Mouse (Mus musculus) gonadal fat pad, adult 2 months (tissue): Measurements from ENCODE around the gene Rnf111. TPM values are rescaled to one million over a fixed set of nuclear protein-coding genes. Genes with fewer than 3 reads are reported as not detected.
A peak's percentile ranks its signal among the peaks of the same experiment; 100 is the strongest.
"Not testable (repeated sequence)": the region's sequence is repeated elsewhere in the genome, so short reads cannot be mapped to it uniquely, and the experiment has no call there.

Source experiments
- DNase-seq: peaks from one replicate; pipeline ENCODE4 v3.0.0-alpha.2; 2012; ENCODE audit warnings: low read depth
- polyA plus RNA-seq: library from polyadenylated mRNA; depleted of rRNA; stranded (reverse); fragments of >200 nt; gene quantifications from 2 replicates; pipeline ENCODE4 v1.2.3, GENCODE M21; 2012; rRNA removed

Gene Rnf111
- 31.7 and 36.3 TPM in 2 replicates for polyA plus RNA-seq

DNA sequence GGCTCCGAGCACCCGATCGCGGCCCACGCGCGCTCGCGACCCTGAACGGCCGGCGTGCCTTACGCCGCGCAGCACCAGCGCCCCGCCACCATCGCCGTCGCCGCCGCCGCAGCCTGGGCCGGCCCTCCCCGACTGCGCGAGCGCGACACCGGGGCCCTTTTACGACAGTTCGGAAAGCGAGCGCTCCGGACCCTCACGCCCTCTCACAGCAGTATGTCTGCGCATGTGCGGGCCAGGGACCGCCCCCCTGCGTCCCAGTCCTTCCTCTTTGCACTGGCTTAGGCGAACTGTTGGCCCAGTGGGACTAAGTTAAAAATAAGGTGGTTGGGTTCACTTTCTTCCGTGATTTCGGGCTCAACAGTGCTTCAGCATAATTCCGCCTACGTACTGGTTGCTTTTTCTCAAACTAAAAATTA lies at the start of gene Rnf111:
Gene Rnf111 (minus strand): TSS at position 100 of the 416 bp plus-strand sequence.
- DNase-seq: peak; percentile 50

DNA sequence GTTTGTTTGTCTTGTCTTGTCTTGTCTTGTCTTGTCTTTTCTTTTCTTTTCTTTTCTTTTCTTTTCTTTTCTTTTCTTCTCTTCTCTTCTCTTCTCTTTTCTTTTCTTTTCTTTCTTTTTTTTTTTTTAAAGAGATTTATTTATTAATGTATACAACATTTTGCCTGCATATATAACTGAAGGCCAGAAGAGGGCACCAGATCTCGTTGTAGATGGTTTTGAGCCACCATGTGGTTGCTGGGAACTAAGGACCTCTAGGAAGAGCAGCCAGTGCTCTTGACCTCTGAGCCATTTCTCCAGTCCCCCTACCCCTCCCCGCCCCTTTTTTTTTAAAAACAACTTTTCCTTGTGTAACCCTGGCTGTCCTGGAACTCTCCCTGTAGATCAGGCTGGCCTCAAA lies 48.7 kb upstream of the Rnf111 start:
- not testable (repeated sequence) for DNase-seq

DNA sequence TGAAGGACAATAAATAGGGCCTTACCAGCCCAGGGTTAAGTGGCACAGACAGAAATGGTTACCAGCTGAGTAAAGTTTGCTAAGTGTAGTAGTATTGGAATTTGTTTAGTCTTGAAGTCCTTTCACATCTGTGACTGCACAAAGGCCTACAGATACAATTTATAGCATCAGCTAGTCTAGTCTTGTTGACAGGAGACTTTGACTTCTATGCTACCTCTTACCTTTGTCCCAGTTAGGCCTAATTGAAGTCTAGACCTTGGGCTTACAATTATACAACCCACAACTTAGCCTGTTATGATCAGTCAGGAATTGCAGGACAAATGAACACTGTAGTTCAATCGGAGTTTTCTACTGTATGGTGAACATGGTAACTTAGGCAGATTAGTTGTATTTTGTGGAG lies 48.0 kb upstream of the Rnf111 start:
- no peak for DNase-seq

DNA sequence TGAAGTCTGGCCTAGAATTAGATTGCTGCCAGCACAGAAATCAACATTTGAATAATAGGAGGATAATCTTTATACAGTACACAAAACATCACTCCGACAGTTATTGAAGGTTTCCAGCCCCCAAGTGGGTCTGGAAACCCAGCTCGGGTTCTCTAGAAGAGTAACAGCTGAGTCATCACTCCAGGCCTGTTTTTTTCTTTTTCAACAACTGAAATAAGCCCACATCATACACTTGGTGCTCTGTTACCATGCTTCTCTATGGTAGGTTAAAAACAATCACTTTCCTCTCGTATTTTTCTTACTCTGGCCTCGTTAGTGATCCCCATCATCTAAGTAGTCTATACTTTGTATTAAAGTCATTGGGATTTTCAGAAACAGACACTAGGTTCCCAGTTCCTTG lies 44.8 kb upstream of the Rnf111 start:
- no peak for DNase-seq

DNA sequence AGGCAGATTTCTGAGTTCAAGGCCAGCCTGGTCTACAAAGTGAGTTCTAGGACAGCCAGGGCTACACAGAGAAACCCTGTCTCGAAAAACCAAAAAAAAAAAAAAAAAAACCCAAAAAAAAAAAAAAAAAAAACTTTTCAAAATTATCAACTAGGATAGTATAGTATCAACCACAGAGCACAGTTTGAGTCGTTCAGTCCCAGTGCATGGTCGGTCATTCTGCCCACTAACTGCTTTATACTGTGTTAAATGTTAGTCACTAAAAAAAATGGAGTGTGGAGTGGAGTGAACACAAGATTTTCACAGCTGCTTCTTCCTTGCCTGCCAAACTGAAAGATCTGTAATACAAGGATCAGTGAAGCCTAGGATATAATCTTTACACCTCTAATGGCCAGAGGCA lies 43.1 kb upstream of the Rnf111 start:
- not testable (repeated sequence) for DNase-seq

DNA sequence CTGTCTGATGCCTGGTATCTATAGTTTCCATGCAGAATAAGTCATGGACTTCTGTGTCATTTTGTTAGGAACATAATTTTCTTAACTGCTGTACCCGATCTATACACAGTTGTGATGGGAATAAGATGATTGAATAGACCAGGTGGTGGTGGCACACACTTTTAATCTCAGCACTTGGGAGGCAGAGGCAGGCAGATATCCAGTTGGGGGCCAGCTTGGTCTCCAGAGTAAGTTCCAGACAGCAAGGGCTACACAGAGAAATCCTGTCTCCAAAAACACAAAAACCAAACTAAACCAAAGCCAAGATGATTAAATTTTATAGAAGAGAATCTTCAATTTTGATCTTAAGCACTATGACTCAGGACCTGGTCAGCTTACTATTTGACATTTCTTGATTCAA lies 41.3 kb upstream of the Rnf111 start:
- DNase-seq: no peak

DNA sequence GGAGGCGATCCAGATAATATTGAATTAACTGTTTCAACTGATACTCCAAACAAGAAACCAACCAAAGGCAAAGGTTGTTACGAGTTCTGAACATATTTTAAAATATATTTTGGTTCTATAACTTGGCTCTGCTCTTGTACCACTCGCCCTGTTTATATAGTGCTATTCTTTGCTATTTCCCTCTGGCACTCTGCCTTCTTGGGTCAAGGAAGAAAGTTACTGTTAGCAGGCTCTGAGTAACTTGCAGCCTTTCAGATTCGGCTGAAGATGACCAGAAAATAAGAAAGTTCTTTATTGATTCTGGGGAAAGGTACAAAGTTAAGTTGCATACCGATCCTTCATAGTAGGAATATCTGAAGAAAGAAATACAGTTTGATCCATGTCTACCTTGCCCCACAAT lies 40.5 kb upstream of the Rnf111 start:
- DNase-seq: no peak

DNA sequence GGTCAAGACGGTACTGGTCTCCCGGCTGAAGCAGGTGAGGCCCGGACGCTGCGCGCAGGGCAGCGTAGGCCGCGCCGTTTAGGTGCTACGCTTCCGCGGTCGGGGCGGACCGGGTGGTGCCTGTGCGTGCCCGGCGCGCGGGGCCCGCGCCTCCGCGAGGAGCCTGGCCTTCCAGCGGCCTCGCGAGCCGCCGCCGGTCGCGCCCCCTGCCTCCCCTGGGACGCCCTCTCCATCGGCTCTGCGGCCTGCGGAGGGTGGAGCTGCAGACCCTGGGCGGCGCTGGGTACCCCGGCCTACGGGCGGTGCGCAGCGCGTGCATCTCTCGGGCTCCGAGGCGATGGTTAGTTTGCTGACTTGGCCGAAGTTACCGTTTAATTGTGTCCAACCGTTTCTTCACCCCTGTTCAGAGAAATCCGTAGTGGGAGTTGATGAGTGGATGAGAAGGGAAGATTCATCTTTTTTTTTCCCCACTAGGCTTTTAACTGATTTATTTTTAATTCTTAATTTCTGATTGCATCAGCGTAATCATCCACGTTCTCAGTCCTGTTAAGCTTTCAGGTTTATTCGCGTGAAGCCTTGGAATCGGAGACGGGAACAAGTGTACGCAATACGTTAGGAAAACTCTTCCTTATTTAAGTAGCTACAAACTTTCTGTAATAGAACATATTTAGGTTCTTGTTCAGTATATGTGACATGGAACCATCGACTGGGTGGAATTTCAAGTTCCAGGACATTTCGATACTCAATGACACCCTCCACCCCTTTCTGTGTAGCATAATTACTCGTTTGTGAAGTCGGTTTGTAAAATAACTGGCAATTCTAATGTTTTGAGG lies 39.7 kb upstream of the Rnf111 start:
- DNase-seq: no peak

DNA sequence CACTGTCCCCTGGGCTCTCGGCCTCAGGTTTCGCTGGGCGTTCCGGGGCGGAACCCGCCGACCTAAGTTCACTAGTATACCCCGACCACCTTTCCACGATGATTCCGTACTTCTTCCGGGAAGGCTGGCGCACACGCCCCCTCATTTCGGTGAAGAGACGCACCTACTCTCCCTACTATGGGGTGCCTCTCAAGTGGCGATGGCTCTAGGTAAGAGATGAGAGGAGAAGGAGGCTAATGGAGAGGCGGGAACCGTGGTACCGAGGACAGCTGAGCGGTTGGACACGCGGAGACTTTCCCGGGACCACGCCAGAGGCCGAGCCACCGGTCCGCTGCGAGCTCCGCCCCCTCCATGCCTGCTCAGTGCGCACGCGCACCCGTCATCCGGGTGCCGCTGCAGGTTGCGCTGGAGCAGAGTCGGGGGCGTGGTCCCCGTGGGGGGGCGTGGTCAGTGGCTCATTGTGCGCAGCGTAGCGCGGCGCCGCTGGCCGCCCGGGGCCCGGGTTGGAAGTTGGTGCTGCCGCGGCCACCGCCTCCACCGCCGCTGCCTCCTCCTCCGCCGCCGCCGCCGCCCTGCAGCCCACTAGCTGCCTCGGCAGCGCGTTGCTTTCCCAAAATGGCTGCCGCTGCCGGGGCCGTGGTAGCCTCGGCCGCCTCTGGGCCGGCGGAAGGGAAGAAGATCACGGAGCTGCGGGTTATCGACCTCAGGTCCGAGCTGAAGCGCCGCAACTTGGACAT lies 38.9 kb upstream of the Rnf111 start, which contains the start of gene Sltm:
Gene Sltm (plus strand): TSS at position 450 of the 737 bp plus-strand sequence.
- peak; percentile 49 for DNase-seq

DNA sequence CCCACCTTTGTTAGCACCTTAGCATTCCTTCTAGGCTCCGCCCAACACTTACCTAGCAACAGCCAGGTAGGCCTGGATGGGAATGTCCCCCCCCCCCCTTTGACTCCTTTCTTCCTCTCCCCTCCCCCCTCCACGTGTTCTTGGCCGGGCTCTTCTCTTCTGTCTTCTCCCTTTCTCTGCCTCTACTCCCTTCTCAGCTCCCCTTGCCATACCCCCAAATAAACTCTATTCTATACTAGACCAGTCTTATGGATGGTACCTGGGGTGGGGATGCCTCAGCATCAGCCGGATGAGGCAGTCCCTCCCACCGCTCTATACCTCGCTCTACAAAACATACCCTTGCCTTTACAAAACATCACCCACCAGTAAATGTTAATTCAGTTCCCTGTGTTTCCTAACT lies 38.1 kb upstream of the Rnf111 start:
- DNase-seq: no peak

DNA sequence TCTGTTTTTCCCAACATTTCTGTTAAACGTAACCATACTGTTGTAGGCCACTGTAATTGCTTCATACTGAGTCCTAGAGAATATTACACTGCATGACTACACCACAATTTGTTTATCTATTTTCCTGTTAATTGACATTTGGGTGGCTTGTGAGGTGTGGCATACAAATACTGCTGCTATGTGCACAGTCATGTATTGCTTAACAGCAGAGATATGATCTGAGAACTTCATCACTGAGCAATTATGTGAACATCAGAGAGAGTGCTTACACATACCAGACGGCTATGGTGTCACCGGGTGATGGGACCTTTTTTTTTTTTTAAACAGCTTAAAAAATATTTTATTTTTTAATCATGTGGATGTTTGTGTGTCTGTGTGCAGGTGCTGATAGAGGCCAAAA lies 29.8 kb upstream of the Rnf111 start:
- DNase-seq: no peak

DNA sequence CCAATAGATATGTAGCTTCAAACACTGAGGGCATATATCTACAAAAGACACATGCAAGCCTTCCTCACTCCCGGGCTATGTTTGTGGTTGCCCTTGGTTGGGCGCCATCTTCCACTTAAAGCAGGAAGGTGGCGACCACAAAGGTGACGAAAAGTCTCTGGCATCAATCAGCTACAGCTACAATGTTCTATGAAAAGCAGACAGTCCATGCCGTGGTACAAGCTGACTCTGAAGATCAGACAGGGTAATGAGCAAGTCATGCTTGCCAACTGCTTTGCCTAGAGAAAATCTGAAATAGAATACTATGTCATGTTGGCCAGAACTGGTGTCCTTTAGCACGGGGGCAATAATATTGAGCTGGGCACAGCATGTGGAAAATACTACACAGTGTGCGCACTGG lies 20.8 kb upstream of the Rnf111 start:
- DNase-seq: no peak

DNA sequence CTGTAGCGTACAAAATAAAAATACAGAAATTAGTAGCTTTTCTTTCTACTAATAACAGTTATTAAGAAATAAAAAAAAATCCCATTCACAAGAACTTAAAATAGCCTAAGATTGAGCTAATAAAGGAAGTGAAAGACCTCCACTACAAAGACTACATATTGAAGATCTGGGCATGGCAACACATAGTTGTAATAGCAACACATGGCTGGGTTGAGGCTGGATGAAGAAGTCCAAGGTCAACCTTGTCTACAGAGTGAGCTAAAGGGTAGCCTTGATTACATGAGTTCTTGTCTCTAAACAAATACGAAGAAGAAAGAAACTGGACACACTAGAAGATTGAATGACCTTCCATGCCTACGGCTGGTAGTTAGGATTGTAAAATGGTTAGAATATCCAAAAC lies 20.3 kb upstream of the Rnf111 start:
- DNase-seq: no peak

DNA sequence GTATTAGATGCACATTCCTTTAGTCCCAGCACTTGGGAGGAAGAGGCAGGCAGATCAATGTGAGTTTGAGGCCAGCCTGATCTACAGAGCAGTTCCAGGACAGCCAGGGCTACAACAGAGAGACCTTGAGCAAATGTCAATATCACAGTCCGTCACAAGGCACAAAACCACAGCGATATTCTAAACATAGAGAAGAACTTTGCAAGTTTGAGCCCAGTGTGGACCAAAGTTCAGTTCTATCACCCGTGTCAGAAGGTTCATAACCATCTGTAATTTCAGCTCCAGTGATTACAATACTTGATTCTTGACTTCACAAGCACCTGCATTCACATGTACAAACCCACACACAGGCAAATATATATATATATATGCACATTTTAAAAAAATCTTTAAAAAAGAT lies 17.1 kb upstream of the Rnf111 start:
- DNase-seq: no peak

DNA sequence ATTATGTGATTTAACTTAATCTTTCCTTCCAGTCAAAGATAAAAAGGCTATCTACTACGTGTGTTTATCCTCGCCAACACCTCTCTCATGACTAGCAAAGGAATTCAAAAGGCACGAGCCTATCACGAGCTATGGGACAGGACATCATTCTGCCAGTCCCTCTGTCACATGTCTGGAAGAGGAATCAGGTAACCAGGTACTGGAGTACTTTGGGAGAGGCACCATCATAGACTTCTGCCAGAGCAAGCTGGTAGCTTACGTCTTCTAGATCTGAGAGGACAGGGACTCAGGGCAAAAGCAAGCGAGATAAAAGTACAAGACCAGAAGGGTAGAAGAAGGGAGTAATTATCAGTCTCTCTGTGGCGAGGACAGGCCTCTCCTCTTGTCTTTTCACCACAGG lies 8.2 kb upstream of the Rnf111 start:
- no peak for DNase-seq

DNA sequence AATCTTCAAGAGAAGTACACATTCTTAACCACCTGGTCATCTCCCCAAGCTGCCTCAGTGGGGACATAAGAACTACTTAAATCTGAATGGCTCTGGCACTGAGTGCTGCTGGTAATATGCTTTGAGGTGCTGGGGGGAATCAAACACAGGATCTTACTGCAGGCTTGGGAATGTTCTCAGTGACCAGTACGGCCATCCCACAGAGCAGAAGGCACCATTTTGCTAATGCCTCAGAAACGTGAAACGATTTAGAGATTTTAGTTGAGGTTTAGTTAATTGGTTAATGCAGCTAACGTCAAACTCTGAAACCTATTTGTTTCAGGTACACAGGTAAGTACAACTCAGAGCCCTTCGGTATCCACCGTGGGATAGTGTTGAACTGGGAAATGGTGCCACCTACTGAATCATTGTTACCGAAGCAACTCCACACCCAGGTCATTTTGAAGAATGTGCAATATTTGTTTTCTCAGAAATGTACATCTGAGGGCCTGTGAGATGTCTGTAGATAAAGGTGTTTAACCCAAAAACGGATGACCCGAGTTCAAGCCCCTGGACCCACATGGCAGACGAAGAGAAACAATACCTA lies 7.6 kb upstream of the Rnf111 start:
- DNase-seq: no peak

DNA sequence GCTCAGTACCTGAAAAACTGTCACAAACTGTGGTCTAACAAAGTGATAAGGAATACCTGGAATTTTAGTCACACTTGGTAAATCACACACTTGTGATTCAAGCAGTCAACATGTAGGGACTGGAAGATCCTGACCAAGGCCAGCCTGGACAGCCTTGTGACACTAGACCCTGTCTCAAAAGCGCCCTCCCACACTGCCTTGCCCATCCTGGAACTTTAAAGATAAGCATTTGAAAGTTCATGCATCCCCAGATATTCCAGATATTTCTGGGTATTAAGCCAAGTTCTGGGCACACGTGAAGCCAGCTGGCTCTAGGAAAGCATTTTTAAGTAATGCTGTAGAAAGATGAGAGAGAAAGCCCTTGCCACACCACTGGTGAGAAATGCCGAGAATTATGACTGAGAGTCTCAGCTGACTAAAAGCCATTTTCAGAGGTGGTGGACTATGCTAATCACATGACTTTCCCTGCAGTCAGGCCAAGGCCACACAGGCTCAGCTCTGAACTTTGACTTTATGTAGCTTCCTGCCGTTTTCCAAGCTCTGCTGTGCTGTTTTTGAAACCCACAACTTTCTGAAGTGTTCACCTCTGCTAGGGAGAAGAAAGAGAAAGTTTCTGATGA lies 6.5 kb upstream of the Rnf111 start:
- DNase-seq: no peak

DNA sequence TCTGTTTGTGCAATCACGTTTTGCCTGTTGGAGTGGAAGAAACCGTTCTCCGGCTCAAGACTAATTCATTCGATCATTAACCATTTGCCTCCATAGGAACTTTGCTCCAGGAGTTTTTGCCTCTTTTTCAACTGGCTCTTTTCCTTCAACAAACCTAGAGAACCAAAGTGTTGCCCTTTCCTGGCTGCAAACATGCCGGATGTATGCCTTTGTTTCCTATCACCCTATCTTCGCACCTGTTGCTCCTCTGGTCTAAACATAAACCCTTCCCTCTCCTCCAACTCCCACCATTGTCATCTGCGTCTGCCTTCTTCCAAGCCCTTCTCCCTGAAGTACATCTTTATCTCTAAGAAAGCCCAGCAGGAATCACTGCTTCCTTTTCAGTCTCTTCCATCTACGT lies 3.3 kb upstream of the Rnf111 start:
- DNase-seq: no peak

DNA sequence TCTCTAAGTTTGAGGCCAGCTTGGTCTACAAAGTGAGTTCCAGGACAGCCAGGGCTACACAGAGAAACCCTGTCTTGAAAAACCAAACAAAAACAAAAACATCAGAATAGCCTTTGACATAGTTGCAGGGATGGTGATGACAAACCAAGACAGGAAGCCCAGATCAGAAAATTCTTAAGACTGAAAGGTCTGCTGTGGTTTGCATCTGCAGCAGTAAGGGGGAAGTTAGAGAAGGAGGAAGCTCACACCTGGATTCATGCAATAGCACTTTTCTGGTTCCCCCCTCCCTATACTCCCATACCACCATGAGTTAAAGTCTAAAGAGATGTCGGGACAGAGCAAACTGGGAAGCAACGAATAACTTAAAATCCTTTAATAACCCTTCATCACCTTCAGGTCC lies 2.7 kb upstream of the Rnf111 start:
- no peak for DNase-seq

DNA sequence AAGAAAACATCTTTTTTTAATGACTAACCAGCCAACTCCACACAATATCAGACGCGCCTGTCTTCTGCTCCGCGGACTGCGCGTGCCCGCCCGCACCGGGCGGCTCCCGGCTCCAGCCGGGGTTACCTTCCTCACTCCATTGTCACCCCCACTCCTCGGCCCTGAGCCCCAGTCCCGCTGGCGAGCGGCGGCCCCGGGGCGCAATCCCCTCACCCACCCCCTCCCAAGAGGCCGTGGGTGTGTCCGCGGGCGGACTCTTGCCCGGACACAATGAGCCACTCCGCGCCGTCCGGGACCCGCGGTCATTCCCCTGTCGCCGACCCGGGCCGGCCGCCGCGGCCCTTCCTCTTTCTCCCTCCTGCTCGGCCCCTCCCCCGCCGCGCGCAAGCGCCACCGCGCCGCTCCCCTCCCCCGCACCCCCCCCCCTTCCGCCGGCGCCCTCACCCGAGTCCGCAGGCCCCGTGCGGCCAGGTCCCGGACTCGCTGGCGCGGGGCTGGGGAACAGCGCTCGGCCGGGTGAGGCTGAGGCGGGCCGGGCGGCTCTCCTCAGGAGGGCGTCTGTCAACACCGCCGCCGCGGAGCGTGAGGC lies 416 bp downstream of the Rnf111 start:
- DNase-seq: no peak

DNA sequence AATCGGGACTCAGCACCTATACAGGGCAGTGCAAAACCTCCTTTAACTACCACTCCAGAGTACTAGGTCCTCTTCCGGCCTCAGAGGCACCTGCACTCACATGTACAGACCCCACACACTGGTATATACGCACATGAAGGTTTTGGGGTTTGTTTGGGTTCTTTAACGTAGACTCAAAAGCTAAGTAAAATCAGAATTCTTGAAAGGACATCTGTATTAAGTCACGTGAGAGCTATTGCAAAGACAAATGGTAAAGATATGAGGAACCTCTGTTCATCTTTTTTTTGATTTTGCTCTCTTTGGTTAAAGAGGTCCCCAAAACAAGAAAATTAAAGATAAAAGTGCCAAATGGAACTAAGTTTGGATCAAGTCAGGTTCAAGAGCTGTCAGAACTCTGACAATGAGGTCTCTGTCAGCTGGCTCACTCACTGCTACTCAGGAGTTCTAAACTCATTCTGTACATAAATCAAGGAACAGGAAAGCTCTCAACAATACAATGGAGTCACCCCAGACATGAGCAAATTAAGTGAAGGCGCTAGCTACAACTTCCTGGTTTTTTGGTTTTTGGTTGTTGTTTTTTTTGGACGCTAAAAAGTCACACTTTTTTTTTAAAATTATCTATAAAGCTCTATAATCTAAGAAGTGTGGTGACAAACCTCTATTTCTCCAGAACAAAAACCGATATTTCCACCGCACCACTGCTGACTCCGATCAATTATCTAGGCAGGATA lies 1.1 kb downstream of the Rnf111 start:
- no peak for DNase-seq
